Mouse (Mus musculus) G1E-ER4 (cell line): ENCODE results near the gene Azin2. TPM values are rescaled to one million over a fixed set of nuclear protein-coding genes. Genes with fewer than 3 reads are reported as not detected.

Source experiments
- GATA1 ChIP-seq: IDR thresholded peaks from one replicate; pipeline ENCODE4 v1.8.0; 2012; ENCODE audit warnings: low read length, inconsistent platforms
- polyA plus RNA-seq: library from polyadenylated mRNA; stranded (reverse); fragments of >175 nt; gene quantifications from 2 replicates; pipeline ENCODE4 v1.2.3, GENCODE M21; 2012

Gene Azin2
- polyA plus RNA-seq, 1 experiment, result not detected

- no peak for TF ChIP-seq GATA1
These were observed 2.6 kb downstream of the Azin2 start for GRCm38 (mm10) chr4:128959676-128960075.

- TF ChIP-seq GATA1, result no peak
These were observed 3.4 kb downstream of the Azin2 start for GRCm38 (mm10) chr4:128958849-128959248.

GRCm38 (mm10) chr4:128958156-128958555 is 4.1 kb downstream of the Azin2 start:
- no peak for TF ChIP-seq GATA1

- no peak for TF ChIP-seq GATA1
These were observed 4.9 kb downstream of the Azin2 start for GRCm38 (mm10) chr4:128957155-128957911.

GRCm38 (mm10) chr4:128953851-128954250 is 8.4 kb downstream of the Azin2 start:
- TF ChIP-seq GATA1, result no peak

GRCm38 (mm10) chr4:128950461-128950860 is 11.8 kb downstream of the Azin2 start:
- no peak for TF ChIP-seq GATA1

GRCm38 (mm10) chr4:128949470-128950005 is 12.7 kb downstream of the Azin2 start:
- no peak for TF ChIP-seq GATA1

GRCm38 (mm10) chr4:128948137-128948674 is 14.0 kb downstream of the Azin2 start:
- no peak for TF ChIP-seq GATA1

- no peak for TF ChIP-seq GATA1
These were observed 14.8 kb downstream of the Azin2 start for GRCm38 (mm10) chr4:128947326-128947933.

- no peak for TF ChIP-seq GATA1
These were observed 15.5 kb downstream of the Azin2 start for GRCm38 (mm10) chr4:128946736-128947135.

- TF ChIP-seq GATA1, result no peak
These were observed 19.9 kb downstream of the Azin2 start for GRCm38 (mm10) chr4:128942346-128942745.

GRCm38 (mm10) chr4:128935595-128935994 is 26.6 kb downstream of the Azin2 start:
- TF ChIP-seq GATA1, result no peak

GRCm38 (mm10) chr4:128932783-128933182 is 29.5 kb downstream of the Azin2 start:
- no peak for TF ChIP-seq GATA1

- TF ChIP-seq GATA1, result no peak
These were observed 37.2 kb downstream of the Azin2 start for GRCm38 (mm10) chr4:128924841-128925606.

GRCm38 (mm10) chr4:128923603-128924002 is 38.6 kb downstream of the Azin2 start:
- no peak for TF ChIP-seq GATA1

GRCm38 (mm10) chr4:128919106-128919505 is 43.1 kb downstream of the Azin2 start:
- no peak for TF ChIP-seq GATA1

- TF ChIP-seq GATA1, result no peak
These were observed 44.1 kb downstream of the Azin2 start for GRCm38 (mm10) chr4:128918187-128918586.
